Mouse (Mus musculus) stomach, embryonic 16.5 days (tissue): Measurements from ENCODE around the gene Timp3. TPM values are rescaled to one million over a fixed set of nuclear protein-coding genes. Genes with fewer than 3 reads are reported as not detected.

Experiments
- ATAC-seq: fragments of 200-750 bp; cut with Nextera tagmentation; 2 replicates; pipeline ENCODE4 v1.8.0; 2017; ENCODE audit warnings: moderate number of reproducible peaks, moderate TSS enrichment; ENCODE audit not compliant: insufficient read depth, low FRiP score
- H3K27ac ChIP-seq: fragments of 300-500 bp; sonication (generic); 2 replicates; pipeline ENCODE4 v1.5.1; 2014; ENCODE audit warnings: low read length
- H3K27me3 ChIP-seq: fragments of 300-500 bp; sonication (generic); 2 replicates; pipeline ENCODE4 v1.6.1; 2014; ENCODE audit warnings: low read length, control low read depth, mixed read lengths; ENCODE audit not compliant: control insufficient read depth, insufficient read depth
- H3K36me3 ChIP-seq: fragments of 300-500 bp; sonication (generic); 2 replicates; pipeline ENCODE4 v1.6.1; 2014; ENCODE audit warnings: low read length; ENCODE audit not compliant: control insufficient read depth, insufficient read depth
- H3K4me1 ChIP-seq: fragments of 300-500 bp; sonication (generic); 2 replicates; pipeline ENCODE4 v1.6.1; 2014; ENCODE audit warnings: low read length, control low read depth, mixed read lengths; ENCODE audit not compliant: control insufficient read depth, insufficient read depth
- H3K4me2 ChIP-seq: fragments of 300-500 bp; sonication (generic); 2 replicates; pipeline ENCODE4 v1.6.1; 2014; ENCODE audit warnings: low read depth, low read length, mixed read lengths
- H3K4me3 ChIP-seq: fragments of 300-500 bp; sonication (generic); replicated peaks from 2 replicates; pipeline ENCODE4 v1.5.1; 2014; ENCODE audit warnings: mild to moderate bottlenecking, low read length
- H3K9ac ChIP-seq: fragments of 300-500 bp; sonication (generic); 2 replicates; pipeline ENCODE4 v1.6.1; 2014; ENCODE audit warnings: low read length
- H3K9me3 ChIP-seq: fragments of 300-500 bp; sonication (generic); replicated peaks from 2 replicates; pipeline ENCODE4 v1.6.1; 2016; ENCODE audit warnings: low read length, control low read depth; ENCODE audit not compliant: control insufficient read depth
- WGBS: fragments of 180-500 bp; shearing (Covaris S2); extraction: QIAGEN DNeasy Blood & Tissue Kit; methylation state at CpG from one replicate; pipeline ENCODE4 v1.1.7; 2014; 5-methylcytosine and 5-hydroxymethylcytosine counted together
- polyA plus RNA-seq: library from polyadenylated mRNA; unstranded; fragments of >200 nt; fragmentation: Nextera tagmentation; extraction: Ambion mirVana; gene quantifications from 2 replicates; pipeline ENCODE4 v1.2.1, GENCODE M21; 2015

Timp3 gene
- polyA plus RNA-seq, 1 experiment from 2014 or later: 76.1 TPM

- H3K4me2 ChIP-seq: no peak overlapping the region
- no peaks in the 10 kb centered on the region for H3K9me3 ChIP-seq
- no peaks in the 10 kb centered on the region for H3K36me3 ChIP-seq
- H3K27ac ChIP-seq: no peak overlapping the region
- WGBS: 51% methylated on average over 5 of the region's 5 CpGs
- no peaks in the 10 kb centered on the region for H3K27me3 ChIP-seq
- peaks cover 11% of the 10 kb centered on the region; the same call in 1 of the 2 replicates for H3K4me1 ChIP-seq
- H3K9ac ChIP-seq: no peak overlapping the region
- H3K4me3 ChIP-seq: no peak overlapping the region
- ATAC-seq: peak; percentile 58; the same call in 1 of the 2 replicates
Observed at GRCm38 (mm10) chr10:86387821-86388440, 87.8 kb downstream of the Timp3 start.

- Histone ChIP-seq H3K27ac (no peak overlapping the region), H3K9me3 (no peaks in the 10 kb centered on the region), H3K36me3 (no peaks in the 10 kb centered on the region), H3K4me3 (no peak overlapping the region), H3K27me3 (no peaks in the 10 kb centered on the region), H3K9ac (no peak overlapping the region), H3K4me1 (peaks cover 11% of the 10 kb centered on the region; the same call in 1 of the 2 replicates), H3K4me2 (no peak overlapping the region)
- WGBS: 82% methylated on average over 6 of the region's 6 CpGs
- no peak for ATAC-seq
Observed at GRCm38 (mm10) chr10:86388803-86389202, 88.6 kb downstream of the Timp3 start.

GRCm38 (mm10) chr10:86389357-86389756, 89.2 kb downstream of the Timp3 start:
- Histone ChIP-seq H3K27ac (no peak overlapping the region), H3K36me3 (no peaks in the 10 kb centered on the region), H3K4me1 (peaks cover 11% of the 10 kb centered on the region; the same call in 1 of the 2 replicates), H3K27me3 (no peaks in the 10 kb centered on the region), H3K4me3 (no peak overlapping the region), H3K9ac (no peak overlapping the region), H3K9me3 (no peaks in the 10 kb centered on the region), H3K4me2 (no peak overlapping the region)
- ATAC-seq: no peak
- 77% methylated on average over 3 of the region's 3 CpGs for WGBS

DNA sequence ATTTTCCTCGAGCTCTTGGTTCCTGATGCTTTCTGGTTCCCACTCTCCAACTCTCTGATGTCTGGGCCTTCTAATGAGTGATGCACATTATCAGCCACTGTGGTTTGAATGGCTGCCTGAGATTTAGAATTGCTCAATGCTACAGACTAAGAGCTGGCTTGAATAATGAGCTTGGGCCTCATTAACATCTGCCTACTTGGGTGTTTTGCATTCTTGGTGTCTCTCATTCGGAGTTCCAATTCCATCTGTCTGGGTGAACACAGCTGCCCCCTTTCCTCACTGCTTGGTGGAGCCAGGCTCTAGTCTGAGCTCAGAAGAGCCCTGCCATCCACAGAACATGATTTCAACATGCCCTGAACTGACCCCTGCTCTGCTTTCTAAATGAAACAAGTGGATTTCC, 89.7 kb downstream of the Timp3 start:
- Histone ChIP-seq H3K4me3 (no peak overlapping the region), H3K9me3 (no peaks in the 10 kb centered on the region), H3K9ac (no peak overlapping the region), H3K4me2 (no peak overlapping the region), H3K36me3 (no peaks in the 10 kb centered on the region), H3K27me3 (no peaks in the 10 kb centered on the region), H3K4me1 (peaks cover 11% of the 10 kb centered on the region; the same call in 1 of the 2 replicates), H3K27ac (no peak overlapping the region)
- no peak for ATAC-seq
- WGBS: 49% methylated on average over 2 of the region's 2 CpGs

- Histone ChIP-seq H3K4me3 (no peak overlapping the region), H3K4me1 (peaks cover 9% of the 10 kb centered on the region; the same call in 1 of the 2 replicates), H3K9me3 (no peaks in the 10 kb centered on the region), H3K9ac (no peak overlapping the region), H3K36me3 (no peaks in the 10 kb centered on the region), H3K27ac (no peak overlapping the region), H3K4me2 (no peak overlapping the region), H3K27me3 (no peaks in the 10 kb centered on the region)
- WGBS: 71% methylated on average over 3 of the region's 3 CpGs
- ATAC-seq: no peak
Observed at GRCm38 (mm10) chr10:86392399-86392798, 92.2 kb downstream of the Timp3 start.

DNA sequence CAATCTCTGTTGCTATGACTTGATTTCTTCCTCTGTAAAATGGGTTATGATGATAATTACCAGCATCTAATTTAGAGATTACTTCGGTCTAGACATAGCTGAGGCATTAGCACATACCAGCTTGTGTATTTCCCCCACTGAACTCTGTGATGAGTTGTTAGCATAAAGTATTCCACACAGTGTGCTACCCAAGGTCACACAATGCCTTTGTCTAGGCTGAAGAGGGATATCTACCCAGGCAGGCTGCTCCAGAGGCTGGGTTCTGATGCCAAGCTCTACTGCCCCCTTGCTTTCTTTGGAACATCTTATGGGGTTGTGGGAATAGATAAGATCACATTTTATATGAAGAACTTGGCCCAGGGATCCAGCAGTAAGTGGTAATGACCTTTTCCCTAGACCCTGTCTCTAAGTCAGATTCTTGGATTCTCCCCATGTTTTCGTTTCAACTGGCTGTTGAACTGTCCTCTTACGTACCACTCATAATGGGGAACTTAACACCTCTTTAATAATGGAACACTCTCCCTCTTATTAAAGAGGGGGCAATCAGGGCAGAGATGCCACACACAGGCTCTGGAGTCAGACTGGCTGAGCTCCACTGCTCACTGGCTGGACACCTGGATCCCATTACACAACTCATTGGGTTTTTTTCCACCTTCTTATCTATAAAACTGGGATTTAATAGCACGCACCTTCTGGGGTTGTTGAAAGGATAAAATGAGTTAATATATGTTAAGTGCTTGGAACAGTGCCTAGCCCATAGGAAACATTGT, 97.6 kb downstream of the Timp3 start:
- H3K4me3 ChIP-seq: no peak overlapping the region
- no peak overlapping the region for H3K4me2 ChIP-seq
- H3K4me1 ChIP-seq: no peaks in the 10 kb centered on the region
- H3K9ac ChIP-seq: no peak overlapping the region
- WGBS: 80% methylated on average over 4 of the region's 4 CpGs
- no peak overlapping the region for H3K27ac ChIP-seq
- H3K27me3 ChIP-seq: no peaks in the 10 kb centered on the region
- ATAC-seq: no peak
- H3K9me3 ChIP-seq: no peaks in the 10 kb centered on the region
- H3K36me3 ChIP-seq: no peaks in the 10 kb centered on the region

DNA sequence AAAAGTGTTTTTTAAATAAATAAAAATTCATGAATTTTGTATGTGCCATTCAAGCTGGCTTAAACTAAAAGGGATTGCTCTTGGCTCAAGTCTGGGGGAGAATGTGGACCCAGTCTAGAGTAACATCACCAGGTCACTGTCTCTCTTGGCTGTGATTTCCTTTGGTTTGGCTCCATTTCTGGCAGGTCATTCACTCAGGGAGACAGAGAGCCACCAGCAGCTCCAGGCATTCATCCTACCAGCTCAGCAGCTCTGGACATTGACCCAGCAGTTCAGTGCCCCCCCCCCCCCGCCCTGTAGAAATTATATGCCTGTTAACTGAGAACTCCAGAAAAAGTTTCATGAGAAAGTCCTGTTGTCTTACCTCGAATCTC, 98.2 kb downstream of the Timp3 start:
- H3K4me1 ChIP-seq: no peaks in the 10 kb centered on the region
- H3K36me3 ChIP-seq: no peaks in the 10 kb centered on the region
- no peak overlapping the region for H3K4me3 ChIP-seq
- ATAC-seq: no peak
- no peaks in the 10 kb centered on the region for H3K9me3 ChIP-seq
- H3K27me3 ChIP-seq: no peaks in the 10 kb centered on the region
- no peak overlapping the region for H3K4me2 ChIP-seq
- 70% methylated on average over 2 of the region's 2 CpGs for WGBS
- no peak overlapping the region for H3K27ac ChIP-seq
- H3K9ac ChIP-seq: no peak overlapping the region

Other genes starting within 250 kb of the Timp3 start
- 3.2 and 4.0 TPM in 2 replicates for gene Syn3, start 198.5 kb downstream of the Timp3 start, polyA plus RNA-seq